Mouse (Mus musculus) megakaryocyte, adult 5-6 weeks (primary cell): ENCODE results near the gene Kank3. TPM values are rescaled to one million over a fixed set of nuclear protein-coding genes. Genes with fewer than 3 reads are reported as not detected.

Source experiments
- ATAC-seq: 2 replicates; pipeline ENCODE4 v1.8.0; 2016; ENCODE audit warnings: mild to moderate bottlenecking, inconsistent platforms; ENCODE audit not compliant: poor library complexity, severe bottlenecking
- total RNA-seq, 2 experiments: library from RNA; stranded (forward) in 1 of 2; stranded (reverse) in 1 of 2; fragments of 153-499, 151-499 nt in 1 of 2; fragments of 221-1000, 200-1000 nt in 1 of 2; gene quantifications; 2 replicates each; pipeline versions ENCODE4 v1.2.3 to v1.2.4; 2015 to 2017

Gene Kank3
- 12.3 and 16.2 TPM in 2 replicates for total RNA-seq (2015)
- total RNA-seq (2017): 13.5 and 14.8 TPM in 2 replicates

GRCm38 (mm10) chr17:33810334-33811141 is at the start of gene Kank3:
Gene Kank3 (plus strand): TSS chr17:33810519.
- peak; percentile 99 for ATAC-seq

GRCm38 (mm10) chr17:33766389-33766788 is 43.9 kb upstream of the Kank3 start:
- ATAC-seq: no peak

DNA sequence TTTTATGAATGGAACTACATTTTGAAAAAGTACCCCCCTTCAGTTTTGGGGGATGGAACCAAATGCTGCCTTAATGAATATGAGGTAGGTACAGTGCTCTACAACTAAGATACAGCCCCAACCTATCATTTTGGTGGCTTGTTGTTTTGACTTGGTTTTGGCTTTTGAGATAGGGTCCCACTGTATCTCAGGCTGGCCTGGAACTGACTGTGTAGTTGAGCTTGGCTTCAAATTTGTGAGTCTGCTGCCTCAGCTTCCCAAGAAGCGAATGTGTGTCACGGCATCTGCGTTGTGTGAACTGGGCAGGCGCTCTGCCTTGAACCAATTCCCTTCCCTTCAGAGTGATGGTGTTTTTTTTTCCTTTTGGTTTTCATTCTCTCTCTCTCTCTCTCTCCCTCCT is 38.7 kb upstream of the Kank3 start:
- ATAC-seq: no peak

GRCm38 (mm10) chr17:33773426-33773825 is 36.9 kb upstream of the Kank3 start:
- ATAC-seq: no peak

DNA sequence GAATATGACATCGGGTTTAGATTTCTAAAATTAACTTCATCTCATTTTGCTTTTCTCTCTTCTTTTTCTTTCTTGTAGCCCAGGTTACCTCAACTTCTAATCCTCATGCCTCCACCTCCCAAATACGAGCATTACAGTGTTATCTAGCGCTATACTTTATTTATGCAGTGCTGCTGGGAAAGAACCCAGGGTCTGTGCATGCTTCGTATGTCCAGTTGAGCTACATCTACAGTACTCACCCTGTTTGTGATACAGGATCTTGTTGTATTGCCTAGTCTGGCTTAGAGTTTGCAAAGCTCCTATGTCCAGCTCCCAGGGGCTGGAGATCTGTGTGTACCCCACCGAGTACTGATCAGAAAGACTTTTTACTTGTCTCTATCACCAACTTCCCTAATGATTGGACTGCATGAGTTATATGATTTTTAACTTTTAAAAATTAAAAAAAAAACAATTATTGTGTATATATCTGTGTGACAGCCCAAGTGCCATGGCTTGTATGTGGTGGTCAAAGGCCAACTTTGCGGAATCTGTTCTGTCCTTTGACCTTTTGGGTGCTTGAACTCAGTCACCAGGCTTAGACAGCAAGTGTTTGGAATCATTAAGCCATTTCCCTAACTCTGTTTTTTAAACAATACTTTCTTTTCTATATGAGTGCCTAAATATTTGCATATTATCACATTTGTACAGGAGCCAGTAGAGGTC is 36.3 kb upstream of the Kank3 start:
- ATAC-seq: no peak

GRCm38 (mm10) chr17:33774573-33775155 is 35.7 kb upstream of the Kank3 start:
- no peak for ATAC-seq

GRCm38 (mm10) chr17:33775287-33775686 is 35.0 kb upstream of the Kank3 start:
- ATAC-seq: no peak

GRCm38 (mm10) chr17:33779271-33779966 is 30.9 kb upstream of the Kank3 start:
- ATAC-seq: no peak

GRCm38 (mm10) chr17:33779967-33780295 is 30.4 kb upstream of the Kank3 start:
- ATAC-seq: no peak

DNA sequence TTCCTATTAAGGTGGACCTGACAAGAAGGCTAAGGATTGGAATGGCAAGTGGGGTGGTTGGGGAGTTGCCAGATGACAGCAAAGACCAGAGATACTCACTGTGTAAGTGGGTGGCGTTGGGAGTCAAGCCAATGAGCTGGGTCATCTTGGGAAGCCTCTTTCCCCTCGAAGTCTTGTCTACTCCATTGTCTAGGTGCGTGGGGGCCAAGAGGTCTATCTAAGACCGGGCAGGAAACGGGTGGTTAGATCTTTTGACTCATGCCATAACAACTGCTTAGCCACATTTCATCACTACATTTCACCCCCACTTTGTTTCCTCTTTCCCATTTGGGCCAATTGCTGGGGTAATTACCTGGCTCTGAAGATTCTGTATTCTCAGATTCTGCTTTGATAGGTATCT is 29.9 kb upstream of the Kank3 start:
- peak; percentile 62 for ATAC-seq

GRCm38 (mm10) chr17:33781124-33781977 is 29.0 kb upstream of the Kank3 start, which contains the start of gene Angptl4:
Gene Angptl4 (minus strand): TSS chr17:33781830.
- peak; percentile 84 for ATAC-seq

GRCm38 (mm10) chr17:33782067-33782466 is 28.3 kb upstream of the Kank3 start:
- no peak for ATAC-seq

DNA sequence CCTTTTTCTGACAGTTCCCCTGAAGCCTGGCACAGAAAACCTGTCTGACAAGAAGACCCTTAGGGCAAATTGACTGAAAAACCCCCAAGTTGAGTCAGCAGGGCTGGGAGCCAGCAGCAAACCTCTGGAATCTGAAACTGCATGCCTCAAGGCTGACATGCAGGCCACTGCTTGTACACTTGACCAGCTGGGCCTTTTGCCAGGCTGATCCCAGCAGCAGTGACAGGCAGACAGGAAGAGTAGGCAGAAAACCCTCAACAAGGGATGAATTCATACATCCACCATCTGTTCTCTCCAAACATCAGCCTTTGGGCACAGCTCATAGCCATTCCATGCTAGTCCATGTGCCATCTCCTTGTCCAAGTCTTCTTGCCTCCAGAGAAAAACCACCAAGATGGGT is 26.9 kb upstream of the Kank3 start:
- no peak for ATAC-seq

GRCm38 (mm10) chr17:33784939-33785338 is 25.4 kb upstream of the Kank3 start:
- no peak for ATAC-seq

- no peak for ATAC-seq
Observed at GRCm38 (mm10) chr17:33786375-33786774, 23.9 kb upstream of the Kank3 start.

GRCm38 (mm10) chr17:33788732-33789131 is 21.6 kb upstream of the Kank3 start:
- ATAC-seq: no peak

- ATAC-seq: no peak
Observed at GRCm38 (mm10) chr17:33798306-33798705, 12.0 kb upstream of the Kank3 start.

GRCm38 (mm10) chr17:33799277-33799676 is 11.0 kb upstream of the Kank3 start:
- 0 out of 2 replicates have a peak, but pooled peaks have one; percentile 52 for ATAC-seq

- no peak for ATAC-seq
Observed at GRCm38 (mm10) chr17:33802221-33802620, 8.1 kb upstream of the Kank3 start.

DNA sequence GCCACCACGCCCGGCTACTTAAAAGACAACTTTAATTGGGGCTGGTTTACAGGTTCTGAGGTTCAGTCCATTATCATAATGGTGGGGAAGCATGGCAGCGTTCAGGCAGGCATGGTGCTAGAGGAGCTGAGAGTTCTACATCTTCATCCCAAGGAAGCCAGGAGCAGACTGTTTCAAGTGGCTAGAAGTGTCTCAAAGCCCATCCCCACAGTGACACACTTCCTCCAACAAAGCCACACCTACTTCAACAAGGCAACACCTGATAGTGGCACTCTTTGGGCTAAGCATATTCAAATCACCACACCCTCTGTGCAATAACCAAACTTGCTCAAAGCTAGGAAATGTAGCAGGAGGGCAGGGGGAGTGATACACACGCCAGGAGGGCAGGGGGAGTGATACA is 6.1 kb upstream of the Kank3 start:
- no peak for ATAC-seq
